Mouse (Mus musculus) gastrocnemius, adult 18-20 months (tissue): Measurements from ENCODE around the gene Zfp345. TPM values are rescaled to one million over a fixed set of nuclear protein-coding genes. Genes with fewer than 3 reads are reported as not detected.
"Not testable (repeated sequence)": the region's sequence is repeated elsewhere in the genome, so short reads cannot be mapped to it uniquely, and the experiment has no call there.

ENCODE experiments used
- DNase-seq: peaks from one replicate; pipeline ENCODE4 v3.0.0; 2021; ENCODE audit warnings: low spot score
- long read RNA-seq, 2 experiments: library from polyadenylated mRNA; stranded (forward); transcript quantifications; one replicate each; pipeline ENCODE4 v2.0.0; 2021
- total RNA-seq, 2 experiments: library from RNA; stranded (reverse); gene quantifications; 2 replicates each; pipeline ENCODE4 v1.2.3; 2021

Zfp345 gene
- total RNA-seq = not detected
- long read RNA-seq, experiment 1 = 0 reads
- long read RNA-seq, experiment 2 = 0 reads

GRCm38 (mm10) chr2:150484939-150485778 is at the start of gene Zfp345:
Zfp345 (minus strand) TSS chr2:150485091.
- peak; percentile 0 for DNase-seq

GRCm38 (mm10) chr2:150525703-150526207 is 40.9 kb upstream of the Zfp345 start:
- no peak for DNase-seq

- DNase-seq = no peak
Measured at GRCm38 (mm10) chr2:150512837-150513236, 27.9 kb upstream of the Zfp345 start.

GRCm38 (mm10) chr2:150500124-150500973 is 15.5 kb upstream of the Zfp345 start:
- not testable (repeated sequence) for DNase-seq

- DNase-seq = no peak
Measured at GRCm38 (mm10) chr2:150493031-150493430, 8.1 kb upstream of the Zfp345 start.

GRCm38 (mm10) chr2:150451180-150451919 is 33.5 kb downstream of the Zfp345 start, which contains the start of gene Zfp442:
Zfp442 (minus strand) TSS chr2:150451486.
- DNase-seq = peak; percentile 74

DNA sequence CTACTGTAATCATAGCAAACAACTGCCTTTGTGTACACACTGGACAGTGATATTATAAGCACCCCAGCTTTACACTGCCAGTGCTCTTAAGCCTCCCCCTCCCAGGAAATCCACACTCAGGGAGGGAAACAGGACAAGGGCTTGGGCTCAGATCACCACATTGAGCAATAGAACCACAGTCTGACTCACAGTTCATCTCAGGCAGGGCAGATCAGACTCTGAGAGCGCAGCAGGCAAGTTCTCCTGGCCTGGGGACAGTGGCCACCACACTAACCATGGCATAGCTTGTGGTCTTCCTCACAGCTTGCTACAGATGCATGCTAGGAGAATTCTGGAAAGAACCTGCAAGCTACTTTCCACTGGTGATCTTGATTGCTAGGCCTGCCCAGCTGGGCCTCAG is 45.8 kb downstream of the Zfp345 start:
- not testable (repeated sequence) for DNase-seq

Other genes starting within 250 kb of the Zfp345 start
- 1 to 10 TPM; 1.9 to 2.4 TPM for gene Gm21994, start 229.5 kb downstream of the Zfp345 start, total RNA-seq
- gene Gm14124, start 227.6 kb downstream of the Zfp345 start, total RNA-seq = not detected
- gene Gm10130, start 161.4 kb downstream of the Zfp345 start, total RNA-seq = 1 to 10 TPM in 1 of 2 experiments, not detected in 1; 2.1 TPM
- gene 3300002I08Rik, start 122.3 kb downstream of the Zfp345 start, total RNA-seq = under 1 TPM; 0.55 to 0.95 TPM
- gene Zfp442, start 33.6 kb downstream of the Zfp345 start, total RNA-seq = 1 to 10 TPM; 1.6 to 2.1 TPM
- not detected for gene Cst7, start 85.3 kb upstream of the Zfp345 start, total RNA-seq
- gene Apmap, start 123.5 kb upstream of the Zfp345 start, total RNA-seq = 10 to 100 TPM; 19.3 to 20.4 TPM
- gene Acss1, start 183.4 kb upstream of the Zfp345 start, total RNA-seq = 10 to 100 TPM; 19.9 to 26.2 TPM
- gene Vsx1, start 204.3 kb upstream of the Zfp345 start, total RNA-seq = not detected